Mouse (Mus musculus): ENCODE results near the gene Itga8.

Itga8 gene

GRCm38 (mm10) chr2:12293458-12293857 is 8.3 kb downstream of the Itga8 start:
- DNase-seq: no peak

GRCm38 (mm10) chr2:12292023-12292820 is 9.5 kb downstream of the Itga8 start:
- DNase-seq: no peak

GRCm38 (mm10) chr2:12290235-12290634 is 11.5 kb downstream of the Itga8 start:
- DNase-seq: no peak

- DNase-seq: no peak
Measured at GRCm38 (mm10) chr2:12287831-12288230, 13.9 kb downstream of the Itga8 start.

- no peak for DNase-seq
Measured at GRCm38 (mm10) chr2:12280664-12281063, 21.1 kb downstream of the Itga8 start.

- DNase-seq: no peak
Measured at GRCm38 (mm10) chr2:12279070-12279612, 22.6 kb downstream of the Itga8 start.

- DNase-seq: no peak
Measured at GRCm38 (mm10) chr2:12256635-12257317, 44.9 kb downstream of the Itga8 start.

- no peak for DNase-seq
Measured at GRCm38 (mm10) chr2:12255901-12256300, 45.8 kb downstream of the Itga8 start.

- no peak for DNase-seq
Measured at GRCm38 (mm10) chr2:12235345-12235744, 66.4 kb downstream of the Itga8 start.

GRCm38 (mm10) chr2:12229721-12230120 is 72.0 kb downstream of the Itga8 start:
- DNase-seq: no peak

GRCm38 (mm10) chr2:12228335-12228734 is 73.4 kb downstream of the Itga8 start:
- DNase-seq: no peak

GRCm38 (mm10) chr2:12227243-12227642 is 74.5 kb downstream of the Itga8 start:
- DNase-seq: no peak

GRCm38 (mm10) chr2:12226367-12226766 is 75.4 kb downstream of the Itga8 start:
- DNase-seq: no peak

- no peak for DNase-seq
Measured at GRCm38 (mm10) chr2:12221671-12222070, 80.1 kb downstream of the Itga8 start.

GRCm38 (mm10) chr2:12213464-12213790 is 88.3 kb downstream of the Itga8 start:
- no peak for DNase-seq

GRCm38 (mm10) chr2:12212662-12213463 is 88.9 kb downstream of the Itga8 start:
- DNase-seq: no peak

GRCm38 (mm10) chr2:12208142-12208541 is 93.6 kb downstream of the Itga8 start:
- no peak for DNase-seq

- DNase-seq: no peak
Measured at GRCm38 (mm10) chr2:12206353-12206752, 95.4 kb downstream of the Itga8 start.

GRCm38 (mm10) chr2:12205875-12206274 is 95.8 kb downstream of the Itga8 start:
- no peak for DNase-seq

- no peak for DNase-seq
Measured at GRCm38 (mm10) chr2:12203231-12203630, 98.5 kb downstream of the Itga8 start.

- no peak for DNase-seq
Measured at GRCm38 (mm10) chr2:12198699-12199098, 103.0 kb downstream of the Itga8 start.

GRCm38 (mm10) chr2:12198214-12198613 is 103.5 kb downstream of the Itga8 start:
- DNase-seq: no peak

- no peak for DNase-seq
Measured at GRCm38 (mm10) chr2:12197711-12198110, 104.0 kb downstream of the Itga8 start.

Measured in thymus, adult 18-20 months (tissue).